Mouse (Mus musculus) spleen, postnatal 0 days (tissue): ENCODE results near the gene Nup214. TPM values are rescaled to one million over a fixed set of nuclear protein-coding genes. Genes with fewer than 3 reads are reported as not detected.

Source experiments
- polyA plus RNA-seq: library from polyadenylated mRNA; unstranded; fragments of >200 nt; fragmentation: Nextera tagmentation; extraction: Ambion mirVana; gene quantifications from 2 replicates; pipeline ENCODE4 v1.2.1, GENCODE M21; 2015

Gene Nup214
- polyA plus RNA-seq, result 74.7 and 75.1 TPM in 2 replicates

DNA sequence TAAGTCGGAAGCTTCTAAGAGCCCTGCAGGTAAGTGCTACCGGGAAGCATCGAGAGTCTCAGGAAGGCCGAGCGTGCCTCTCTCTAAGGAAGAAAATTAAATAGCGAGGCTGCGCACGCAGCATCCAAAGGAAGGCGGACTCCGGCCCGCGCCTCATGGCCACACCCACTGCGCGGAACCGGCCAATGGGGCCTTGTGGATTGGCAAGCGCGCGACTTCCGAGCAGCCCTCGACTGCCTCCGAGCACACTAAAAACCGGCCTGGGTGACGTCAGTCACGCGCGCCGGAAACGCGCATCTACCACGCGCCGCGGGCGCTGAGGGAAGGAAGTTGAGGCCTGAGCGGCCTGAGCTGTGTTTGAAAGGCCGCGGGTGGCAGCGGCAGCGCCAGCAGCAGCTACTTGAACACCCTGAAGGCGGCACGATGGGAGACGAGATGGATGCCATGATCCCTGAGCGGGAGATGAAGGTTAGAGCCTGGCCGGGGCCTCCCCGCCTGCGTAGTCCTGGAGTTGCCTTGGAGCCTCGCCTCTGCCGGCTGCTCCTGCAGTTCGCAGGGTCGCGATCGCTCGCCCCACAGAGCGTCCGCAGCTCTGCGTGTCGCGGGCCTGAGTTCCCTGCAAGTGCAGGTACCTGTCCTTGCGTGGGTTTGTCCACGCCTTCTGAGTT is at the start of gene Nup214:
Gene Nup214 (plus strand): TSS at position 296 of the 668 bp plus-strand sequence.

DNA sequence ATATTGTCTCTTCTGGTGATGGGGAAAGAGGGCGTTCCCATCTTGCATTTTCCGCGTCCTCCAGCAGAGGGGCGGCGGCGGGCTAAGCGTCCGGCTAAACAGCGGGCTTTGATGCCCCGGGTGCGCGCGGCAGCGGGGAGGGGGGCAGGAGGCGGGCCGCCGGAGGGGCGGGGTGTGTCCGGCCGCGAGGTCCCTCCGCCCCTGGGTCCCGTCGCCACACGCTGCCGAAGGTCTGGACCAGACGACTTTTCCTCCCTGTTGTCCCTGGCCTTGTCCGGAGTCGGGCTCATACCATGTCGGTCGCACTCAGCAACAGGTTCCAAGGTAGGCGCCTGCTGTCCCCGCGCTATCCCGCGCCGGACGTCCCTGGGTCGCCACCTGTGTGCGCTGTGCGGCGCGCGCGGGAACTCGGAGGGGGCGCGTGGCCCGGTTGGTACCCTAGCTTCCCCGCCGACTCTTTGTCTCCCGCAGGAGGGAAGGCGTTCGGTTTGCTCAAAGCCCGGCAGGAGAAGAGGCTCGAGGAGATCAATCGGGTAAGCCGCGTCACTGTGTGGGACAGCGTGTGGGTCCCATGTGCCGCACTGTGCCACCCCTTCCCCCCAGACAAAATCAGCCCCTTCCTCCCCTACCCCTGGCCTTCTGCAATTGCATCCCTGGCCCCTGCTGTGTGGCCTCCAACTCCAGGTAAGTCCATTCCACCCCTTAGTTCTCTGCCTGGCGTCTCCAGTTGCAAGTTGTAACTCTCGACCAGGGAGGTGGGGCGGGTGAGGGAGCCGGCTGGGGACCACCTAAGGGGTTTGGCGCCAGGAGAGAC is 24.0 kb upstream of the Nup214 start, which contains the start of gene Aif1l:
Gene Aif1l (plus strand): TSS at position 82 of the 814 bp plus-strand sequence.

DNA sequence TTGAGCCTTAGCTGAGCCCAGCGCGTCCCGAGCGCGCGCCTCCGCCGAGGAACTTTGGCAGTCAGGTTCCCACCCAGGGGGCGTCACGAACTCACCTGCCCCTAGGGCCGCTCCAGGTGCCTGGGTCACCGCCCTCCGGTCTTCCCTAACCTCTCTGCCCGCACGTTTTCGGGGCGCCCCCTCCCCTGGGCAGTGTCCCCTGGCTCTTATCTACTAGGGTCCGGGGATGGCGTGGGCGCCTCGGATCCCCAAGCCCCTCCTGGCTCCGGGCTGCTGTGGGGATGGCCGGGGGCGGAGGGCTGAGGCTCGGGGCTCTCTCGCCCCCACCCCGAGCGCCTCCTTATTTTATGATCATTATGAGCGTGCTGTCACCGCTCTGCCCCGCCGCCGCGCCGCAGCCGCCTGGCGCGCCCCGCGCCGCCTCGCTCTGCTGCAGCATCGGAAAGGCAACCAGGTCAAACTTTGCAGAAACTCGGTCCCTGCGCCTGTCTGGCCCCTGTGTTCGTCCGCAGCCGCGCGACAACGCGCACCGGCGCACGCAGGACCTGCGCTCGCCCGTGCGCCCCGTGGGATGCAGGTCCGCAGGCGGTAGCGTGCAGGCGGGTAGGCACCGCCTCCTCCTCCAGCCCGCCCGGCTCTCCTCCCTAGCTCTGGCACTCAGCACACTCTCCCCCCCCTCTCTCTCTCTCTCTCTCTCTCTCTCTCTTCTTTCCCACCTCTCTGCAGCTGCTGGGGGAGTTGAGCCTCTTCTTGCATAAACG is 110.1 kb downstream of the Nup214 start, which contains the start of gene Fam78a:
Gene Fam78a (minus strand): TSS at position 747 of the 761 bp plus-strand sequence.

DNA sequence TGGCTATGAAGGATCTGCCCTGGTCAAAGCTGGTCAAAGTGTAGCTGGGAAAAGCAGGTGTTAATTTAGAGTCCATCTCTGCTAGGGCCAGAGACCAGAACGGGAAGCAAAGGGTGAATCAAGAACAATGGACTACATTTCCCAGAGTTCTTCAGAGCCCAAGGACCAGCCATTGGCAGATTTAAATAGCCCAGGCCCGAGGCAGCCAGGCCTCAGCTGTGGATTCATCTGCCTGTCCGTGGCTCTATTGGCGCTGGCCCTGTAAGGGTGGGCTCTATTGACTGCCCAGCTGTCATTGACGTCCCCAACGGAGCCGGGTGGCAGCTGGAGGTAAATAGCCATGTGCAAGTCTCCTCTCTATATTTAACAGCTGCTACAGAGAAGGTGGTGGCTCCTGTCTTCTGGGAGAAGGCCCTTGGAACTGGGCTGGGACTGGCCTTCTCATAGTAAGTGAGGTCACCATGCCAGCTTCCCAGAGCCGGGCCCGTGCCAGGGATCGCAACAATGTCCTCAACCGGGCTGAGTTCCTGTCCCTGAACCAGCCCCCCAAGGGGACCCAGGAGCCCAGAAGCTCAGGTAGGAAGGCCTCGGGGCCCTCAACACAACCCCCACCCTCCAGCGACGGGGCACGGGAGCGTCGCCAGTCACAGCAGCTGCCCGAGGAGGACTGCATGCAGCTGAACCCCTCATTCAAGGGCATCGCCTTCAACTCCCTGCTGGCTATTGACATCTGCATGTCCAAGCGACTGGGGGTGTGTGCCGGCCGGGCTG is 121.3 kb downstream of the Nup214 start, which contains the start of gene Plpp7:
Gene Plpp7 (plus strand): TSS at position 178 of the 771 bp plus-strand sequence.

Other genes with a start within 250 kb of the Nup214 start
- 0.25 and 0.36 TPM in 2 replicates for gene Qrfp, start 163.9 kb upstream of the Nup214 start, polyA plus RNA-seq
- not detected in 2 replicates for gene Fibcd1, start 128.4 kb upstream of the Nup214 start, polyA plus RNA-seq
- gene Lamc3, start 87.1 kb upstream of the Nup214 start, polyA plus RNA-seq, result 0.34 and 0.39 TPM in 2 replicates
- 1.6 and 2.7 TPM in 2 replicates for gene Aif1l, start 24.3 kb upstream of the Nup214 start, polyA plus RNA-seq
- gene Fam78a, start 110.4 kb downstream of the Nup214 start, polyA plus RNA-seq, result 9.4 and 9.9 TPM in 2 replicates
- gene Plpp7, start 121.1 kb downstream of the Nup214 start, polyA plus RNA-seq, result 1.0 and 1.6 TPM in 2 replicates
- gene Prrc2b, start 176.6 kb downstream of the Nup214 start, polyA plus RNA-seq, result 16.3 and 19.1 TPM in 2 replicates